Mouse (Mus musculus) urinary bladder, postnatal 10 days (tissue): Measurements from ENCODE around the gene Msh5.
"Not testable (repeated sequence)": the region's sequence is repeated elsewhere in the genome, so short reads cannot be mapped to it uniquely, and the experiment has no call there.

Source experiments
- DNase-seq: peaks from one replicate; pipeline ENCODE4 v3.0.0; 2022; ENCODE audit warnings: low spot score

Msh5 gene

GRCm38 (mm10) chr17:35002153-35002865 is 44.2 kb downstream of the Msh5 start:
- DNase-seq: no peak

- no peak for DNase-seq
These were observed 44.9 kb downstream of the Msh5 start for GRCm38 (mm10) chr17:35001452-35002152.

GRCm38 (mm10) chr17:35000717-35001451 is 45.7 kb downstream of the Msh5 start, which contains the start of gene Vars:
TSS of gene Vars (plus strand) at chr17:35000987.
- no peak for DNase-seq

GRCm38 (mm10) chr17:34999871-35000716 is 46.5 kb downstream of the Msh5 start:
- DNase-seq: not testable (repeated sequence)

- no peak for DNase-seq
These were observed 47.8 kb downstream of the Msh5 start for GRCm38 (mm10) chr17:34998526-34999430.

GRCm38 (mm10) chr17:34997142-34997483 is 49.4 kb downstream of the Msh5 start:
- DNase-seq: no peak

GRCm38 (mm10) chr17:34996411-34997141 is 50.0 kb downstream of the Msh5 start:
- no peak for DNase-seq

- not testable (repeated sequence) for DNase-seq
These were observed 50.6 kb downstream of the Msh5 start for GRCm38 (mm10) chr17:34995927-34996326.

GRCm38 (mm10) chr17:34995192-34995591 is 51.4 kb downstream of the Msh5 start:
- DNase-seq: not testable (repeated sequence)

- no peak for DNase-seq
These were observed 51.8 kb downstream of the Msh5 start for GRCm38 (mm10) chr17:34994751-34995150.

GRCm38 (mm10) chr17:34984218-34984617 is 62.3 kb downstream of the Msh5 start:
- no peak for DNase-seq

GRCm38 (mm10) chr17:34982328-34982727 is 64.2 kb downstream of the Msh5 start:
- no peak for DNase-seq

GRCm38 (mm10) chr17:34981690-34982180 is 64.8 kb downstream of the Msh5 start, which contains the start of gene Lsm2:
TSS of gene Lsm2 (plus strand) at chr17:34981862.
- DNase-seq: peak; percentile 63

- no peak for DNase-seq
These were observed 65.9 kb downstream of the Msh5 start for GRCm38 (mm10) chr17:34980655-34981054.

GRCm38 (mm10) chr17:34979631-34980030 is 66.9 kb downstream of the Msh5 start:
- no peak for DNase-seq
